Mouse (Mus musculus) lung, postnatal 0 days (tissue): Measurements from ENCODE around the gene Gm20388.

Experiments used
- CTCF ChIP-seq: IDR thresholded peaks from 2 replicates; pipeline ENCODE4 v1.5.1; 2016; ENCODE audit warnings: antibody characterized with exemption, mild to moderate bottlenecking
- EP300 ChIP-seq: IDR thresholded peaks from 2 replicates; pipeline ENCODE4 v1.6.1; 2016; ENCODE audit warnings: antibody characterized with exemption, mild to moderate bottlenecking, control low read depth

DNA sequence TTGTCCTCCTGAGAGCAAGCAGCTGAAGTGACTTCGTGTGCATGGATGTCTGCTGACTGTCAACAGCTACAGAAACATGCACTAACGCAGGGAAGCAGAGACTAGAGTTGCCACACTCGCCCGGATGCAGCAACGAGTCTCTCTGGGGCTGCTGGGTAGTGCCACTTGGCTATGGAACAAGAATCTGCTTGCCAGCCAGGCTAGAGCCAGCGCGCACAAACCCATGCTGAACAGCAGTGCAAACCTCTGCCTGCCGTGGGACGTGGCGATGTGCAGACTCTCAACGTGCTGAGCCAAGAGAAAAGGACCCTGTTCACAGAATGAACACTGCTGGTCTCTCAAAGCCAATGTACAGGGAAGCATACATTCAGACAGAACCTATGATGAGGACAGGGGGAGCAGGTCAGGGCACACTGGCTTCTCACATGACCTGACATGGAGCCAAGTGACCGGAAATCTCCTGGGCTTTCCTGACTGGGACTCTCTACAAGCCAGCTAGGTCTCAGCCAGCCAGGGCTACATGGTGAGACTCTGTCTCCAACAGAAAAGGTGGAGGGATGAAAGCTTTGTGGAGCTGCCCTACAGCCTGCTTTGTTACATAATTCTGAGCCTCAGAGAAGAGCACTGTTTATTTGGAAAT is 1901.4 kb downstream of the Gm20388 start:
- no peak for TF ChIP-seq EP300
- TF ChIP-seq CTCF, result no peak
